Mouse (Mus musculus): ENCODE results near the gene Mynn.

Mynn gene

GRCm38 (mm10) chr3:30646761-30647160, 44.9 kb downstream of the Mynn start:
- DNase-seq, result no peak

- DNase-seq, result peak; percentile 25 to 39
These were observed 45.7 kb downstream of the Mynn start, which contains the start of gene Lrrc34 for GRCm38 (mm10) chr3:30647440-30648090. Lrrc34 (minus strand) TSS chr3:30647869.

- DNase-seq, result no peak
These were observed 46.6 kb downstream of the Mynn start for GRCm38 (mm10) chr3:30648466-30648865.

- peak; percentile 34 to 39 for DNase-seq
These were observed 48.4 kb downstream of the Mynn start for GRCm38 (mm10) chr3:30650062-30650841.

GRCm38 (mm10) chr3:30655937-30656336, 54.1 kb downstream of the Mynn start:
- no peak for DNase-seq

GRCm38 (mm10) chr3:30658486-30658885, 56.6 kb downstream of the Mynn start:
- no peak for DNase-seq
